Mouse (Mus musculus) liver, postnatal 0 days (tissue): ENCODE measurements around the gene Rpl27.

Experiments used
- CTCF ChIP-seq: sonication (generic); IDR thresholded peaks from 2 replicates; pipeline ENCODE4 v1.5.1; 2016; ENCODE audit warnings: antibody characterized with exemption, low read depth
- EP300 ChIP-seq: IDR thresholded peaks from 2 replicates; pipeline ENCODE4 v1.6.1; 2016; ENCODE audit warnings: antibody characterized with exemption, low read depth, mild to moderate bottlenecking

- TF ChIP-seq CTCF (no peak), EP300 (no peak)
Observed at GRCm38 (mm10) chr11:101442760-101443159, 662 bp downstream of the Rpl27 start.
